Mouse (Mus musculus) heart, embryonic 14.5 days (tissue): ENCODE measurements at regions not wholly inside any gene's neighbourhood (a gene's known extent, or its start where the extent isn't known, plus 50 kb on each side); places are given as distances from the start of the nearest gene placed in this dataset.

Experiments used
- ATAC-seq: fragments of 200-750 bp; cut with Nextera tagmentation; 2 replicates; pipeline ENCODE4 v1.8.0; 2017; ENCODE audit warnings: low read depth, moderate TSS enrichment; ENCODE audit not compliant: insufficient number of reproducible peaks, insufficient read depth, low FRiP score
- H3K27ac ChIP-seq, 2 experiments: fragments of 200-500 bp in 1 of 2; fragments of 300-500 bp in 1 of 2; sonication (generic) in 1 of 2; replicated peaks in 1 of 2; 2 replicates each; pipeline ENCODE4 v1.5.1; 2012 to 2014; ENCODE audit warnings: low read depth in 2 of 2, low read length in 2 of 2, control low read depth in 1 of 2, mild to moderate bottlenecking in 1 of 2, mixed read lengths in 1 of 2; ENCODE audit not compliant: control insufficient read depth in 1 of 2, insufficient read depth in 1 of 2
- H3K27me3 ChIP-seq: fragments of 300-500 bp; sonication (generic); 2 replicates; pipeline ENCODE4 v1.6.1; 2014; ENCODE audit warnings: mild to moderate bottlenecking, low read length, control low read depth; ENCODE audit not compliant: control insufficient read depth, insufficient read depth
- H3K36me3 ChIP-seq: fragments of 300-500 bp; sonication (generic); 2 replicates; pipeline ENCODE4 v1.6.1; 2014; ENCODE audit warnings: mild to moderate bottlenecking, control low read depth, low read length, mixed read lengths; ENCODE audit not compliant: control insufficient read depth, insufficient read depth
- H3K4me1 ChIP-seq, 2 experiments: fragments of 200-500 bp in 1 of 2; fragments of 300-500 bp in 1 of 2; sonication (generic) in 1 of 2; 2 replicates each; pipeline ENCODE4 v1.6.1; 2012 to 2014; ENCODE audit warnings: low read length in 2 of 2, control low read depth in 1 of 2, mixed read lengths in 1 of 2; ENCODE audit not compliant: control insufficient read depth in 2 of 2, insufficient read depth in 2 of 2
- H3K4me2 ChIP-seq: fragments of 300-500 bp; sonication (generic); 2 replicates; pipeline ENCODE4 v1.6.1; 2014; ENCODE audit warnings: mild to moderate bottlenecking, low read length
- H3K4me3 ChIP-seq, 2 experiments: fragments of 200-500 bp in 1 of 2; fragments of 300-500 bp in 1 of 2; sonication (generic) in 1 of 2; 2 replicates each; pipeline ENCODE4 v1.5.1; 2012 to 2014; ENCODE audit warnings: low read length in 2 of 2, mild to moderate bottlenecking in 2 of 2, control low read depth in 1 of 2, low read depth in 1 of 2, moderate library complexity in 1 of 2; ENCODE audit not compliant: control insufficient read depth in 1 of 2, insufficient read depth in 1 of 2
- H3K9ac ChIP-seq: fragments of 300-500 bp; sonication (generic); 2 replicates; pipeline ENCODE4 v1.6.1; 2014; ENCODE audit warnings: mild to moderate bottlenecking, low read length
- H3K9me3 ChIP-seq: fragments of 300-500 bp; sonication (generic); 2 replicates; pipeline ENCODE4 v1.6.1; 2016; ENCODE audit warnings: low read length, control low read depth; ENCODE audit not compliant: control insufficient read depth
- WGBS: fragments of 180-500 bp; shearing (Covaris S2); extraction: QIAGEN DNeasy Blood & Tissue Kit; methylation state at CpG from one replicate; pipeline ENCODE4 v1.1.7; 2014; 5-methylcytosine and 5-hydroxymethylcytosine counted together

DNA sequence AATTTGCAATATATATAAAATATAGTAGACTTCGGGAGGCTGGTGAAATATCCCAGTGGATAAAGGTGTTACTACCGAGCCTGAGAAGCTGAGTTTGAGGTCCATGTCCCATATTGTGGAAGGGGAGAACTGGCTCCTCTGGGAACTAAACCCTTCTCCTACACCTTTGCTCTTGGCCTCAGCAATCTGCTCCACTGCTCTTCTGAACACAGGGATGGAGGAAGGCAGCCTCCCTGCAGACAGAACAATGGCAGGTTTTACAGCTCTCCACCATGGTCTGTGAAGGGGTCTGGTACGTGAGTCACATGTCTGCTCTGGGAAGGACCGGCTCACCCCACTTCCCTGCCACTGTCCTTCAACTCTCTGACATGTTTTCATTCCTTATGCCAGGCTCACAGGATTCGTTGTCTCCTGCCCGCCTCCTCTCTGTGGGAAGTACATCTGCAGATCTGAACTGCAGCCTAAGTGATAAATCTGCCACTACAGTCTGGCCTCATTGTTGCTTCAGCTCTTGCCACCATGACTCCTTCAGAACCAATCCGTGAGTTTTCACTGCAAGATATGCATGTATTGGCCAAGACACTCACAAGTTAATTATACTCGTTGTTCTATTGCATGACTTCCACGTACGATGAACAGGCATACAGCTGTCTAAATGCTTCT is 220.0 kb upstream of the Gm9767 start:
- no peaks in the 10 kb centered on the region for H3K4me1 ChIP-seq
- H3K9me3 ChIP-seq, result no peaks in the 10 kb centered on the region
- no peak for ATAC-seq
- 61% methylated on average over 10 of the region's 10 CpGs for WGBS
- H3K36me3 ChIP-seq, result no peaks in the 10 kb centered on the region
- no peak overlapping the region for H3K27ac ChIP-seq
- H3K9ac ChIP-seq, result no peak overlapping the region
- no peaks in the 10 kb centered on the region for H3K27me3 ChIP-seq
- no peak overlapping the region for H3K4me2 ChIP-seq
- H3K4me3 ChIP-seq, result no peak overlapping the region

GRCm38 (mm10) chr10:25844348-25844747 is 233.7 kb upstream of the Gm9767 start:
- Histone ChIP-seq H3K4me1 (no peaks in the 10 kb centered on the region), H3K9ac (no peak overlapping the region), H3K9me3 (no peaks in the 10 kb centered on the region), H3K4me3 (no peak overlapping the region), H3K4me2 (no peak overlapping the region), H3K36me3 (no peaks in the 10 kb centered on the region), H3K27ac (no peak overlapping the region), H3K27me3 (no peaks in the 10 kb centered on the region)
- no peak for ATAC-seq

- Histone ChIP-seq H3K9ac (no peak overlapping the region), H3K27ac (no peak overlapping the region), H3K4me1 (no peaks in the 10 kb centered on the region), H3K9me3 (no peaks in the 10 kb centered on the region), H3K27me3 (no peaks in the 10 kb centered on the region), H3K4me2 (no peak overlapping the region), H3K4me3 (no peak overlapping the region), H3K36me3 (no peaks in the 10 kb centered on the region)
- 69% methylated on average over 2 of the region's 2 CpGs for WGBS
- no peak for ATAC-seq
Measured at GRCm38 (mm10) chr10:25829275-25829674, 248.8 kb upstream of the Gm9767 start.

- H3K4me3 ChIP-seq, result no peak overlapping the region
- no peak overlapping the region for H3K9ac ChIP-seq
- H3K4me2 ChIP-seq, result no peak overlapping the region
- H3K27ac ChIP-seq, result no peak overlapping the region
- no peaks in the 10 kb centered on the region for H3K9me3 ChIP-seq
- 55% methylated on average over 3 of the region's 3 CpGs for WGBS
- H3K36me3 ChIP-seq, result no peaks in the 10 kb centered on the region
- no peaks in the 10 kb centered on the region for H3K4me1 ChIP-seq
- no peak for ATAC-seq
- H3K27me3 ChIP-seq, result no peaks in the 10 kb centered on the region
Measured at GRCm38 (mm10) chr10:25804223-25804622, 268.2 kb upstream of the Smlr1 start.

DNA sequence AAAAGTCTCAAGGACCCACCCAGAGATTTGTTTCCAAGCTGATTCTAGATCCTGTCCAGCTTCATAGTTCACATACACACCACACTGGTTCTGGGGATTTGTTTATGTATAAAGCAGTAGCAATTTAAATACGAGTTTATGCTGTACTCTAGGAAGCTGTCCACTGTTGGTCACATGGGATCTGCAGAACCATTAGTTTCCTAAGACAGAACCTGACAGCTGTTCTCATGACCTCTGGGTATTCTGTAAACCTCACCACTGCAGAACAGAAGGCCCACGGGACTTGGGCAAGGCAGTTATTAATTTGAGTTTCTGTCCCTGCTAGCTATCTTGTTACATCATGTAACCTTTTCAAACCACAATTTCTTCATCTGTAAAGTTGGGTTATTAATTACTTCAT is 265.4 kb upstream of the Smlr1 start:
- no peak overlapping the region for H3K9ac ChIP-seq
- H3K36me3 ChIP-seq, result no peaks in the 10 kb centered on the region
- no peak overlapping the region for H3K27ac ChIP-seq
- H3K4me3 ChIP-seq, result no peak overlapping the region
- H3K9me3 ChIP-seq, result no peaks in the 10 kb centered on the region
- no peaks in the 10 kb centered on the region for H3K4me1 ChIP-seq
- H3K4me2 ChIP-seq, result no peak overlapping the region
- ATAC-seq, result no peak
- WGBS, result 79% methylated on average over 2 of the region's 2 CpGs
- no peaks in the 10 kb centered on the region for H3K27me3 ChIP-seq

DNA sequence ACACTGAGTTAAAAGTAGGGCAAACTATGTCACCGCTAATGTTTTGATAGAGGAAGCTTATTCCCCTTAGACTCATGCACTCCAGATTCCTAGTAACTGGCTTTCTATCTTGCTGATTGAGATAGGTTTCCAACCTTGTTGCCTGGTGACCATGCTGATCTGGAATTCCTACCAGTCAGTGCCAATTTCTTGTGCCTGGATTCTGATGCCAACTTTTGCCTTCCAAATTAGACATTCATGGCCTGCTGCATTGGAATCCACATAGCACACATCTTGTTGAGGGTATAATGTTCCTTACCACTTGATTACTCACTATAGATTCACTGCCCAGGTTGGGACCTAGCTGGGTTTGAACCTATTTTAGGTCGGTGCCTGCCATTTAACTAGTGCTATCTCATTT is 262.8 kb upstream of the Smlr1 start:
- Histone ChIP-seq H3K36me3 (no peaks in the 10 kb centered on the region), H3K4me2 (no peak overlapping the region), H3K27me3 (no peaks in the 10 kb centered on the region), H3K27ac (no peak overlapping the region), H3K9ac (no peak overlapping the region), H3K4me3 (no peak overlapping the region), H3K9me3 (no peaks in the 10 kb centered on the region), H3K4me1 (no peaks in the 10 kb centered on the region)
- ATAC-seq, result no peak
- 88% methylated on average over 2 of the region's 2 CpGs for WGBS

GRCm38 (mm10) chr10:25790363-25790821 is 254.3 kb upstream of the Smlr1 start:
- Histone ChIP-seq H3K4me2 (no peak overlapping the region), H3K9me3 (no peaks in the 10 kb centered on the region), H3K27me3 (no peaks in the 10 kb centered on the region), H3K9ac (no peak overlapping the region), H3K36me3 (no peaks in the 10 kb centered on the region), H3K4me3 (no peak overlapping the region), H3K4me1 (peaks cover 2 to 6% of the 10 kb centered on the region in 2 experiments; a peak in 3 of 4 replicates), H3K27ac (no peak overlapping the region)
- no peak for ATAC-seq
- 38% methylated on average over 3 of the region's 3 CpGs for WGBS

DNA sequence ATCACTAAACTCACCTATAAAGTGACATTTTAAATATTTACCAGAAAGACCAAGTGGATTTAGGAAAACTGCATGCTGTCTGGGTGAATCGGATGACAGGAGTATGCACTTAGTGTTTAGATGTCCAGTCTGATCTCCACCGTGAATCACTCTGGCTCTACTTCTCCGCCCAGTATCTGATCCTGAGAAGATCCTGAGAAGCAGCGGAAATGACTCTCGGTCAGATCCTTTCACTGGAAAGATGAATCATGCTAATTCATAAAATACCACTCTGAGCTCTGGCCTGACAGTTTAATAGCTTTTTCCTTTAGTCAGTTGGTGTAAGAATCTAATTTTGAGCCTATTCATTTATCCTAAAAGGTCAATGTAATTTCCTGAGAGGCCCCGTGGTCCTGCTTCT is 252.6 kb upstream of the Smlr1 start:
- Histone ChIP-seq H3K4me2 (no peak overlapping the region), H3K4me1 (peaks cover 2 to 6% of the 10 kb centered on the region in 2 experiments; a peak in 3 of 4 replicates), H3K9me3 (no peaks in the 10 kb centered on the region), H3K4me3 (no peak overlapping the region), H3K27me3 (no peaks in the 10 kb centered on the region), H3K36me3 (no peaks in the 10 kb centered on the region), H3K27ac (no peak overlapping the region), H3K9ac (no peak overlapping the region)
- 75% methylated on average over 6 of the region's 6 CpGs for WGBS
- ATAC-seq, result no peak
